Mouse (Mus musculus) MEL (cell line): ENCODE results near the gene Mob2. TPM values are rescaled to one million over a fixed set of nuclear protein-coding genes. Genes with fewer than 3 reads are reported as not detected.

Experiments
- DNase-seq: peaks from one replicate; pipeline ENCODE4 v3.0.0; 2011; ENCODE audit warnings: low read depth, low spot score
- H3K27ac ChIP-seq: 2 replicates; pipeline ENCODE4 v1.5.1; 2012; ENCODE audit warnings: low read depth, mild to moderate bottlenecking, control low read depth, low read length, moderate library complexity; ENCODE audit not compliant: control insufficient read depth
- H3K27me3 ChIP-seq, 2 experiments: fragments of 150-350 bp in 1 of 2; sonication (generic) in 1 of 2; 2 replicates each; pipeline ENCODE4 v1.6.1; 2012; ENCODE audit warnings: low read length in 2 of 2, mild to moderate bottlenecking in 2 of 2, improper control_type of control experiment in 1 of 2, moderate library complexity in 1 of 2; ENCODE audit not compliant: insufficient read depth in 2 of 2, control insufficient read depth in 1 of 2
- H3K36me3 ChIP-seq, 2 experiments: 2 replicates each; pipeline ENCODE4 v1.6.1; 2012 to 2014; ENCODE audit warnings: low read length in 2 of 2, improper control_type of control experiment in 1 of 2, inconsistent platforms in 1 of 2, mild to moderate bottlenecking in 1 of 2; ENCODE audit not compliant: insufficient read depth in 2 of 2, control insufficient read depth in 1 of 2
- H3K4me1 ChIP-seq, 2 experiments: fragments of 150-350 bp in 1 of 2; sonication (generic) in 1 of 2; 2 replicates each; pipeline ENCODE4 v1.6.1; 2012; ENCODE audit warnings: low read length in 2 of 2, improper control_type of control experiment in 1 of 2, mild to moderate bottlenecking in 1 of 2; ENCODE audit not compliant: insufficient read depth in 2 of 2, control insufficient read depth in 1 of 2
- H3K4me3 ChIP-seq, 2 experiments: fragments of 150-350 bp in 1 of 2; sonication (generic) in 1 of 2; 2 replicates each; pipeline ENCODE4 v1.5.1; 2012; ENCODE audit warnings: low read depth in 2 of 2, low read length in 2 of 2, mild to moderate bottlenecking in 2 of 2, moderate library complexity in 2 of 2, control low read depth in 1 of 2, improper control_type of control experiment in 1 of 2; ENCODE audit not compliant: control insufficient read depth in 1 of 2, insufficient read depth in 1 of 2
- H3K79me2 ChIP-seq: 2 replicates; pipeline ENCODE4 v1.6.1; 2012; ENCODE audit warnings: mild to moderate bottlenecking, low read length, moderate library complexity; ENCODE audit not compliant: control insufficient read depth, poor library complexity, insufficient read depth
- H3K9ac ChIP-seq: 2 replicates; pipeline ENCODE4 v1.6.1; 2012; ENCODE audit warnings: low read depth, mild to moderate bottlenecking, control low read depth, low read length, moderate library complexity; ENCODE audit not compliant: control insufficient read depth, poor library complexity, severe bottlenecking
- H3K9me3 ChIP-seq: fragments of 150-350 bp; sonication (generic); replicated peaks from 2 replicates; pipeline ENCODE4 v1.6.1; 2012; ENCODE audit warnings: mild to moderate bottlenecking, low read length, improper control_type of control experiment, moderate library complexity; ENCODE audit not compliant: insufficient read depth
- E2F4 ChIP-seq: IDR thresholded peaks from 2 replicates; pipeline ENCODE4 v1.6.1; 2011; ENCODE audit warnings: low read depth, low read length, improper control_type of control experiment, borderline replicate concordance
- GATA1 ChIP-seq: IDR thresholded peaks from 2 replicates; pipeline ENCODE4 v1.6.1; 2011; ENCODE audit warnings: low read depth, low read length, improper control_type of control experiment
- HCFC1 ChIP-seq: IDR thresholded peaks from 2 replicates; pipeline ENCODE4 v1.6.1; 2012; ENCODE audit warnings: low read depth, mild to moderate bottlenecking, inconsistent platforms, low read length, improper control_type of control experiment, moderate library complexity
- KAT2A ChIP-seq: conservative IDR thresholded peaks from 2 replicates; pipeline ENCODE4 v1.6.1; 2012; ENCODE audit warnings: low read depth, low read length, improper control_type of control experiment, inconsistent platforms
- MAFK ChIP-seq: IDR thresholded peaks from 2 replicates; pipeline ENCODE4 v1.6.1; 2011; ENCODE audit warnings: low read depth, mild to moderate bottlenecking, low read length, improper control_type of control experiment, borderline replicate concordance
- MAX ChIP-seq: IDR thresholded peaks from 2 replicates; pipeline ENCODE4 v1.6.1; 2011; ENCODE audit warnings: low read length, improper control_type of control experiment
- MAZ ChIP-seq: IDR thresholded peaks from 2 replicates; pipeline ENCODE4 v1.6.1; 2012; ENCODE audit warnings: low read depth, mild to moderate bottlenecking, inconsistent platforms, low read length, improper control_type of control experiment
- MEF2A ChIP-seq: IDR thresholded peaks from 2 replicates; pipeline ENCODE4 v1.6.1; 2014; ENCODE audit warnings: low read depth, mild to moderate bottlenecking, inconsistent platforms, low read length, improper control_type of control experiment; ENCODE audit not compliant: poor library complexity, insufficient replicate concordance, severe bottlenecking; ENCODE audit errors: extremely low read depth
- MYB ChIP-seq: IDR thresholded peaks from 2 replicates; pipeline ENCODE4 v1.6.1; 2011; ENCODE audit warnings: mild to moderate bottlenecking, low read depth, low read length, improper control_type of control experiment
- POLR2AphosphoS2 ChIP-seq: IDR thresholded peaks from 2 replicates; pipeline ENCODE4 v1.6.1; 2011; ENCODE audit warnings: low read length, improper control_type of control experiment
- POLR2AphosphoS5 ChIP-seq: IDR thresholded peaks from 2 replicates; pipeline ENCODE4 v1.6.1; 2012; ENCODE audit warnings: low read depth, borderline replicate concordance, mild to moderate bottlenecking, inconsistent platforms, low read length, moderate library complexity, mixed read lengths
- SIN3A ChIP-seq: IDR thresholded peaks from 2 replicates; pipeline ENCODE4 v1.6.1; 2012; ENCODE audit warnings: low read length, improper control_type of control experiment, inconsistent platforms
- SMC3 ChIP-seq: IDR thresholded peaks from 2 replicates; pipeline ENCODE4 v1.6.1; 2011; ENCODE audit warnings: low read depth, low read length, improper control_type of control experiment
- TAL1 ChIP-seq: IDR thresholded peaks from 2 replicates; pipeline ENCODE4 v1.6.1; 2012; ENCODE audit warnings: mild to moderate bottlenecking, inconsistent platforms, low read length, moderate library complexity, mixed read lengths
- UBTF ChIP-seq: IDR thresholded peaks from 2 replicates; pipeline ENCODE4 v1.6.1; 2012; ENCODE audit warnings: low read depth, mild to moderate bottlenecking, inconsistent platforms, low read length, improper control_type of control experiment, moderate library complexity, borderline replicate concordance; ENCODE audit not compliant: insufficient read depth
- USF2 ChIP-seq, 2 experiments: IDR thresholded peaks; 2 replicates each; pipeline ENCODE4 v1.6.1; 2011 to 2012; ENCODE audit warnings: improper control_type of control experiment in 2 of 2, low read length in 2 of 2, borderline replicate concordance in 1 of 2, inconsistent platforms in 1 of 2, low read depth in 1 of 2, mild to moderate bottlenecking in 1 of 2; ENCODE audit not compliant: insufficient read depth in 1 of 2
- ZKSCAN1 ChIP-seq: IDR thresholded peaks from 2 replicates; pipeline ENCODE4 v1.6.1; 2012; ENCODE audit warnings: low read depth, mild to moderate bottlenecking, inconsistent platforms, low read length, improper control_type of control experiment, moderate library complexity
- ZNF384 ChIP-seq: IDR thresholded peaks from 2 replicates; pipeline ENCODE4 v1.6.1; 2012; ENCODE audit warnings: low read depth, mild to moderate bottlenecking, inconsistent platforms, low read length, improper control_type of control experiment
- polyA plus RNA-seq, 2 experiments: library from polyadenylated mRNA; stranded (reverse) in 1 of 2; unstranded in 1 of 2; fragments of >175 nt in 1 of 2; fragments of >200 nt in 1 of 2; gene quantifications; 2 replicates each; pipeline versions ENCODE4 v1.2.1 to v1.2.4; 2012; ENCODE audit warnings: low replicate concordance in 2 of 2, low read depth in 1 of 2; ENCODE audit not compliant: insufficient read length in 2 of 2, insufficient read depth in 1 of 2, missing spikeins in 1 of 2
- total RNA-seq: library from RNA; depleted of rRNA; stranded (reverse); fragments of 300-350 nt; gene quantifications from 2 replicates; pipeline ENCODE4 v1.2.3, GENCODE M21; 2012

Gene Mob2
- total and polyA plus RNA-seq, 3 experiments: 33.6 to 45.2 TPM; not detected in 1

DNA sequence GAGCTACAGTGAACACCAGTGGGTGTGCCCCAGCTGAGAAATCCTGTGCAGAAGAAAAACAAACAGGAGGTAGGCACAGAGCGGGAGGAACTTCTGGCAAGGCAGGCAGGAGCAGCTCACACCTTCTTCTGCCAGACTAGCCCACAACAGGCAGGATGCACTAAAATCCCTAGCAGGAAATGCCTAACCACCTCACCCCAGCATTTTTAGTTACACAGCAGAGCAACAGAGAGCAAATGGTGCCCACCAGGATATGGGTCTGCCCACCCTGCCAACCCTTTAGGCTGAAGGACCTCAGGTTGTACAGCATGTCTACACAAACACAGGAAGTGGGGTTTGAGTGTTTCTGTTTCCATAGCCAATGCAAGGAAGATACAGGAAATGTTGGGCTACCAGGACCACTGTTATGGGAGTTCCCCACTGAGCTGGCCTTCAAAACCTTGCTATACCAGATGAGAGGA is 4.2 kb downstream of the Mob2 start:
- H3K36me3 ChIP-seq: peaks cover 0 to 13% of the 10 kb centered on the region in 2 experiments
- H3K4me3 ChIP-seq: no peak overlapping the region
- no peak overlapping the region for H3K27ac ChIP-seq
- no peak overlapping the region for H3K9ac ChIP-seq
- no peak for DNase-seq
- no peaks in the 10 kb centered on the region for H3K27me3 ChIP-seq
- H3K79me2 ChIP-seq: peaks cover 42% of the 10 kb centered on the region
- TF ChIP-seq MYB (no peak), POLR2AphosphoS5 (no peak), SIN3A (no peak)
- peaks cover 4 to 16% of the 10 kb centered on the region in 2 experiments; a peak in 3 of 4 replicates for H3K4me1 ChIP-seq
- H3K9me3 ChIP-seq: no peaks in the 10 kb centered on the region

DNA sequence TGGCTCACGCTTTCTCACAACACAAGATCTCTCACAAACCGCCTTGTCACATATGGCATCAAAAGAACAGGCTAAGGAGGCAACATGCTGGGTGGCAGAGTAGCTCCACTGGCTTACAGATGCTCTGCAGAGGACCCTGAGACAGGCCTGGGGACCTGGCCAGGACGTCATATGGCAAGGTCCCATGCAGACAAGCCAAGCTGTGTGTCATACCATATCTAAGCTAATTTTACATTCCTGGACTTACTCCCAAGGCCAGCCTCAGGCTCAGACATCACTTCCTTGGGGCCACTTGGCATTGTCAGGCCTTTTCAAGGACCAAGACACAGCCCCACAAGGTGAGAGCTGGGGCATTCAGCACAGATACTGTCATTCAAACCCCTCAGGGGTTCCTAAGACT is 5.4 kb downstream of the Mob2 start:
- H3K27me3 ChIP-seq: no peaks in the 10 kb centered on the region
- peaks cover 0 to 13% of the 10 kb centered on the region in 2 experiments for H3K36me3 ChIP-seq
- no peaks in the 10 kb centered on the region for H3K9me3 ChIP-seq
- TF ChIP-seq MAZ: no peak
- no peak for TF ChIP-seq MEF2A
- no peak for TF ChIP-seq USF2 (IDR thresholded peaks at IDR 0.05; ENCODE audit: borderline replicate concordance in 1 of 2, insufficient read depth in 1 of 2, low read depth in 1 of 2, low read length in 2 of 2)
- TF ChIP-seq KAT2A: no peak
- no peak for TF ChIP-seq MAX
- TF ChIP-seq SMC3: no peak
- no peak for TF ChIP-seq POLR2AphosphoS5
- no peak for TF ChIP-seq UBTF
- TF ChIP-seq MAFK: no peak
- no peak overlapping the region for H3K9ac ChIP-seq
- H3K79me2 ChIP-seq: peaks cover 38% of the 10 kb centered on the region
- H3K4me1 ChIP-seq: peaks cover 4 to 11% of the 10 kb centered on the region in 2 experiments; a peak in 3 of 4 replicates
- H3K4me3 ChIP-seq: no peak overlapping the region
- no peak for DNase-seq
- H3K27ac ChIP-seq: no peak overlapping the region

DNA sequence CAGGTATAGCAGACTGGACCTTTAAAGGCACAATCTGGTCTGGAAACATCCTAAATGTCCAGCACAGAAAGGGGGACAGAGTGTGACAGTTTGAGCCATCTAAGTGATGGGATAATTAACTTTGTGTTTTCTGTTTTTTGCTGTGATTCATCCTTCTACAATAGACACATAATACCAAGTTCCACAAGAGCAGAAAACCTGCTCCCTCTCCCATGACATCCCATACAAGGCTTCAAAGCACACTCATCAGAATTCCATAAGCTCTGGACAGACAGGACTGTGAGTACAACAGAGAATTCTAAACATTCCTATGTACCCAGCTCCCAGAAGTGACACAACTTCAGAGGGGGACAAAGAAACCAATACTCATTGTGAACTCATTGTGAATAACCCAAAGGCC is 10.3 kb downstream of the Mob2 start:
- Histone ChIP-seq H3K27me3 (no peaks in the 10 kb centered on the region), H3K79me2 (peaks cover 1% of the 10 kb centered on the region; the same call in 1 of the 2 replicates), H3K9ac (no peak overlapping the region), H3K4me3 (no peak overlapping the region), H3K4me1 (no peaks in the 10 kb centered on the region), H3K27ac (no peak overlapping the region), H3K9me3 (no peaks in the 10 kb centered on the region), H3K36me3 (peaks cover 0 to 4% of the 10 kb centered on the region in 2 experiments; a peak in 1 of 4 replicates)
- no peak for DNase-seq
- TF ChIP-seq E2F4 (no peak), POLR2AphosphoS2 (no peak), TAL1 (no peak), GATA1 (no peak), USF2 (IDR thresholded peaks at IDR 0.05; ENCODE audit: borderline replicate concordance in 1 of 2, insufficient read depth in 1 of 2, low read depth in 1 of 2, low read length in 2 of 2) (no peak), ZNF384 (no peak), POLR2AphosphoS5 (no peak), ZKSCAN1 (no peak), HCFC1 (no peak)
